Mouse (Mus musculus) bone marrow macrophage, adult 2 months (primary cell): Measurements from ENCODE around the gene Jade3.

ENCODE experiments used
- CTCF ChIP-seq: IDR thresholded peaks from 2 replicates; pipeline ENCODE4 v1.5.1; 2012; ENCODE audit warnings: low read depth, mild to moderate bottlenecking, low read length, moderate library complexity
- POLR2A ChIP-seq: IDR thresholded peaks from 2 replicates; pipeline ENCODE4 v1.6.1; 2012; ENCODE audit warnings: mild to moderate bottlenecking, low read depth, low read length, borderline replicate concordance

DNA sequence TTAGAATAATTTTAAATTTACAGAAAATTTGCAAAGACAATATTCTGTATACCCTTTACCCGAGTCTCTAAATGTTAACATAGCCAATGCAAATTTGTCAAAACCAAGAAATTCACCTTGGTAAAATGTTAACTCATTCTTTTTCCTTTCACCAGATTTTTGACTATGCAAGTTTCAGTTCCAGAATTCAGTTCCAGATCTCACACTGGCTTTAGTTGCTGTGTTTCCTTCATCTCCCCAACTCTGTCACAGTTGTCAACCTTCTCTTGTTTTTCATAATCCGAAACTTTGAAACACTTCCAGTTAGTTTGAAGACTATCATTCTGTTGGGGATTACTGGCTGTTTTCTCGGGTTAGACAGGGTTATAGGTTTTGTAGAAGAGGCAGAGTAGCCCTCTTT, 38.5 kb upstream of the Jade3 start:
- no peak for TF ChIP-seq POLR2A
- TF ChIP-seq CTCF = no peak
